Mouse (Mus musculus) stomach, postnatal 0 days (tissue): Measurements from ENCODE around the gene Tspan8. TPM values are rescaled to one million over a fixed set of nuclear protein-coding genes. Genes with fewer than 3 reads are reported as not detected.
A peak's percentile ranks its signal among the peaks of the same experiment; 100 is the strongest.

Source experiments
- ATAC-seq: fragments of 200-750 bp; cut with Nextera tagmentation; 2 replicates; pipeline ENCODE4 v1.8.0; 2017; ENCODE audit not compliant: low FRiP score, low TSS enrichment
- DNase-seq: peaks from one replicate; pipeline ENCODE4 v3.0.0-alpha.2; 2016; ENCODE audit warnings: low spot score
- H3K27ac ChIP-seq: fragments of 300-500 bp; sonication (generic); replicated peaks from 2 replicates; pipeline ENCODE4 v1.5.1; 2014; ENCODE audit warnings: mild to moderate bottlenecking, control low read depth
- H3K27me3 ChIP-seq: fragments of 300-500 bp; sonication (generic); 2 replicates; pipeline ENCODE4 v1.6.1; 2014; ENCODE audit warnings: low read length; ENCODE audit not compliant: control insufficient read depth, insufficient read depth
- H3K36me3 ChIP-seq: fragments of 300-500 bp; sonication (generic); 2 replicates; pipeline ENCODE4 v1.6.1; 2014; ENCODE audit warnings: low read length, mixed read lengths; ENCODE audit not compliant: control insufficient read depth, insufficient read depth
- H3K4me1 ChIP-seq: fragments of 300-500 bp; sonication (generic); replicated peaks from 2 replicates; pipeline ENCODE4 v1.6.1; 2014; ENCODE audit warnings: antibody characterized with exemption; ENCODE audit not compliant: control insufficient read depth, insufficient read depth
- H3K4me2 ChIP-seq: fragments of 300-500 bp; sonication (generic); replicated peaks from 2 replicates; pipeline ENCODE4 v1.6.1; 2014; ENCODE audit warnings: low read depth, mild to moderate bottlenecking, control low read depth, moderate library complexity
- H3K4me3 ChIP-seq: fragments of 300-500 bp; sonication (generic); 2 replicates; pipeline ENCODE4 v1.5.1; 2014; ENCODE audit warnings: low read depth, low read length, control low read depth
- H3K9ac ChIP-seq: fragments of 300-500 bp; sonication (generic); 2 replicates; pipeline ENCODE4 v1.6.1; 2014; ENCODE audit warnings: mild to moderate bottlenecking, low read length, control low read depth, mixed read lengths
- H3K9me3 ChIP-seq: fragments of 300-500 bp; sonication (generic); 2 replicates; pipeline ENCODE4 v1.6.1; 2016; ENCODE audit warnings: low read length; ENCODE audit not compliant: control insufficient read depth
- CTCF ChIP-seq: IDR thresholded peaks from 2 replicates; pipeline ENCODE4 v1.5.1; 2016; ENCODE audit warnings: antibody characterized with exemption, low read depth, mild to moderate bottlenecking, moderate library complexity
- EP300 ChIP-seq: optimal IDR thresholded peaks from 2 replicates; pipeline ENCODE3; 2016; ENCODE audit warnings: antibody characterized with exemption
- WGBS: fragments of 180-500 bp; shearing (Covaris S2); extraction: QIAGEN DNeasy Blood & Tissue Kit; methylation state at CpG from one replicate; pipeline ENCODE4 v1.1.7; 2014; 5-methylcytosine and 5-hydroxymethylcytosine counted together
- polyA plus RNA-seq: library from polyadenylated mRNA; unstranded; fragments of >200 nt; fragmentation: Nextera tagmentation; extraction: Ambion mirVana; gene quantifications from 2 replicates; pipeline ENCODE4 v1.2.1, GENCODE M21; 2015

Gene Tspan8
- polyA plus RNA-seq, 1 experiment from 2014 or later = 250 TPM

- TF ChIP-seq EP300 = no peak
- WGBS = 82% methylated on average over 1 of the region's 1 CpGs
- Histone ChIP-seq H3K9me3 (no peaks in the 10 kb centered on the region), H3K27ac (no peak overlapping the region), H3K9ac (no peak overlapping the region), H3K4me3 (no peak overlapping the region), H3K4me2 (no peak overlapping the region), H3K27me3 (no peaks in the 10 kb centered on the region), H3K36me3 (no peaks in the 10 kb centered on the region), H3K4me1 (no peaks in the 10 kb centered on the region)
- DNase-seq (no peak), ATAC-seq (no peak)
These were observed 31.9 kb downstream of the Tspan8 start for GRCm38 (mm10) chr10:115848511-115848910.

- H3K9me3 ChIP-seq = no peaks in the 10 kb centered on the region
- no peak overlapping the region for H3K9ac ChIP-seq
- 77% methylated on average over 15 of the region's 15 CpGs for WGBS
- H3K4me2 ChIP-seq = no peak overlapping the region
- no peak overlapping the region for H3K4me3 ChIP-seq
- DNase-seq (no peak), ATAC-seq (no peak)
- no peak overlapping the region for H3K27ac ChIP-seq
- no peaks in the 10 kb centered on the region for H3K27me3 ChIP-seq
- TF ChIP-seq EP300 = no peak
- TF ChIP-seq CTCF = no peak
- H3K36me3 ChIP-seq = no peaks in the 10 kb centered on the region
- H3K4me1 ChIP-seq = no peaks in the 10 kb centered on the region
These were observed 43.7 kb downstream of the Tspan8 start for GRCm38 (mm10) chr10:115860210-115860880.

GRCm38 (mm10) chr10:115861967-115862366, 45.3 kb downstream of the Tspan8 start:
- ATAC-seq (peak; percentile 53; the same call in 1 of the 2 replicates), DNase-seq (peak; percentile 54)
- Histone ChIP-seq H3K27ac (no peak overlapping the region), H3K4me1 (no peaks in the 10 kb centered on the region), H3K27me3 (no peaks in the 10 kb centered on the region), H3K9me3 (no peaks in the 10 kb centered on the region), H3K4me3 (no peak overlapping the region), H3K9ac (no peak overlapping the region), H3K36me3 (no peaks in the 10 kb centered on the region), H3K4me2 (no peak overlapping the region)
- WGBS = 38% methylated on average over 5 of the region's 5 CpGs
- TF ChIP-seq EP300 = no peak
- TF ChIP-seq CTCF = no peak

GRCm38 (mm10) chr10:115882757-115883156, 66.1 kb downstream of the Tspan8 start:
- H3K4me1 ChIP-seq = no peaks in the 10 kb centered on the region
- H3K4me2 ChIP-seq = no peak overlapping the region
- DNase-seq (no peak), ATAC-seq (no peak)
- TF ChIP-seq CTCF (no peak), EP300 (no peak)
- 91% methylated on average over 5 of the region's 5 CpGs for WGBS
- no peaks in the 10 kb centered on the region for H3K9me3 ChIP-seq
- no peaks in the 10 kb centered on the region for H3K27me3 ChIP-seq
- H3K36me3 ChIP-seq = no peaks in the 10 kb centered on the region
- H3K27ac ChIP-seq = no peak overlapping the region
- no peak overlapping the region for H3K4me3 ChIP-seq
- H3K9ac ChIP-seq = no peak overlapping the region

GRCm38 (mm10) chr10:115891924-115892323, 75.3 kb downstream of the Tspan8 start:
- TF ChIP-seq EP300 = no peak
- TF ChIP-seq CTCF = no peak
- Histone ChIP-seq H3K4me1 (no peaks in the 10 kb centered on the region), H3K9ac (no peak overlapping the region), H3K9me3 (no peaks in the 10 kb centered on the region), H3K4me3 (no peak overlapping the region), H3K27me3 (no peaks in the 10 kb centered on the region), H3K27ac (no peak overlapping the region), H3K36me3 (no peaks in the 10 kb centered on the region), H3K4me2 (no peak overlapping the region)
- DNase-seq = no peak
- no peak for ATAC-seq
- 45% methylated on average over 4 of the region's 4 CpGs for WGBS

GRCm38 (mm10) chr10:115892973-115893372, 76.3 kb downstream of the Tspan8 start:
- no peak overlapping the region for H3K27ac ChIP-seq
- no peaks in the 10 kb centered on the region for H3K27me3 ChIP-seq
- ATAC-seq (no peak), DNase-seq (no peak)
- H3K4me1 ChIP-seq = no peaks in the 10 kb centered on the region
- no peak overlapping the region for H3K9ac ChIP-seq
- no peak overlapping the region for H3K4me3 ChIP-seq
- WGBS = 65% methylated on average over 6 of the region's 6 CpGs
- no peaks in the 10 kb centered on the region for H3K9me3 ChIP-seq
- no peak overlapping the region for H3K4me2 ChIP-seq
- no peak for TF ChIP-seq EP300
- no peak for TF ChIP-seq CTCF
- no peaks in the 10 kb centered on the region for H3K36me3 ChIP-seq
